Mouse (Mus musculus) neural tube, embryonic 11.5 days (tissue): ENCODE results near the gene Tspan13. TPM values are rescaled to one million over a fixed set of nuclear protein-coding genes. Genes with fewer than 3 reads are reported as not detected.

Experiments used
- ATAC-seq: fragments of 200-750 bp; cut with Nextera tagmentation; 2 replicates; pipeline ENCODE4 v1.8.0; 2017; ENCODE audit warnings: moderate number of reproducible peaks, mild to moderate bottlenecking, moderate TSS enrichment, moderate library complexity; ENCODE audit not compliant: insufficient read depth, low FRiP score, low TSS enrichment
- DNase-seq: peaks from one replicate; pipeline ENCODE4 v3.0.0-alpha.2; 2015; ENCODE audit warnings: low spot score
- H3K27ac ChIP-seq: fragments of 300-500 bp; sonication (generic); 2 replicates; pipeline ENCODE4 v1.5.1; 2014; ENCODE audit warnings: low read depth, mild to moderate bottlenecking, low read length
- H3K27me3 ChIP-seq: fragments of 300-500 bp; sonication (generic); 2 replicates; pipeline ENCODE4 v1.6.1; 2014; ENCODE audit warnings: mild to moderate bottlenecking, low read length, mixed read lengths; ENCODE audit not compliant: control insufficient read depth, insufficient read depth
- H3K36me3 ChIP-seq: fragments of 300-500 bp; sonication (generic); 2 replicates; pipeline ENCODE4 v1.6.1; 2014; ENCODE audit warnings: mild to moderate bottlenecking, low read length, moderate library complexity, mixed read lengths; ENCODE audit not compliant: control insufficient read depth, insufficient read depth
- H3K4me1 ChIP-seq: fragments of 300-500 bp; sonication (generic); 2 replicates; pipeline ENCODE4 v1.6.1; 2014; ENCODE audit warnings: low read length, mixed read lengths; ENCODE audit not compliant: control insufficient read depth, insufficient read depth
- H3K4me2 ChIP-seq: fragments of 300-500 bp; sonication (generic); 2 replicates; pipeline ENCODE4 v1.6.1; 2014; ENCODE audit warnings: low read depth, mild to moderate bottlenecking, moderate library complexity
- H3K4me3 ChIP-seq: fragments of 300-500 bp; sonication (generic); 2 replicates; pipeline ENCODE4 v1.5.1; 2014; ENCODE audit warnings: low read depth, low read length
- H3K9ac ChIP-seq: fragments of 300-500 bp; sonication (generic); 2 replicates; pipeline ENCODE4 v1.6.1; 2014; ENCODE audit warnings: mild to moderate bottlenecking, low read length
- H3K9me3 ChIP-seq: fragments of 300-500 bp; sonication (generic); 2 replicates; pipeline ENCODE4 v1.6.1; 2016; ENCODE audit warnings: low read length; ENCODE audit not compliant: control insufficient read depth
- WGBS: fragments of 180-500 bp; shearing (Covaris S2); extraction: QIAGEN DNeasy Blood & Tissue Kit; methylation state at CpG from one replicate; pipeline ENCODE4 v1.1.7; 2014; 5-methylcytosine and 5-hydroxymethylcytosine counted together
- polyA plus RNA-seq: library from polyadenylated mRNA; unstranded; fragments of >200 nt; fragmentation: Nextera tagmentation; extraction: Ambion mirVana; gene quantifications from 2 replicates; pipeline ENCODE4 v1.2.1, GENCODE M21; 2014

Tspan13 gene
- 158 and 168 TPM in 2 replicates for polyA plus RNA-seq

DNA sequence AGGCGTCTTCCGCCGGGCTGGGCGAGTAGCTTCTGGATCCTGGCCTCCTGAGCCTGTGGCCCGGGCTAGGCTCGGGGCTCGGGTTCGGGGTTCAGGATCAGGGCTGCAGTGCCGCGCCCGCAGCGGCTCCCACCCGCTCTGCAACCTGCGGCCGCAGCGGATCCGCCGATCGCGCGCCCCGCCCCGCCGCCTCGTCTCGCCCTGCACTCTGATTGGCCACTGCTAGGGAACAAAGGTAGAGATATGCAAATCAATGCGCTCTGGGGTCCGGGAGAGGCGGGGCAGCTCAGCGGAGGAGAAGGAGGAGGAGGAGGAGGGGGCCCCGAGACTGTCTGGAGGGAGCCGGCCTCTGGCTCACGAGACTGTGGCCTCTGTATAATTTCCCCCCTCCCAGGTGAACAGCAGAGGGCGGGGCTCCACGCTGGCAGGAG is at the start of gene Tspan13:
Tspan13 (minus strand) TSS at position 153 of the 431 bp plus-strand sequence.
- peak; percentile 92 for DNase-seq
- H3K4me1 ChIP-seq: 0 out of 2 replicates have a peak, but pooled peaks cover 3% of the 10 kb centered on the region
- 0% methylated on average over 34 of the region's 35 CpGs for WGBS
- no peaks in the 10 kb centered on the region for H3K9me3 ChIP-seq
- peak within 1 kb of the TSS; percentile 86 for H3K4me3 ChIP-seq
- no peaks in the 10 kb centered on the region for H3K36me3 ChIP-seq
- no peaks in the 10 kb centered on the region for H3K27me3 ChIP-seq
- ATAC-seq: peak; percentile 98
- H3K27ac ChIP-seq: peak within 1 kb of the TSS; percentile 75
- peak within 1 kb of the TSS; percentile 49 for H3K4me2 ChIP-seq
- H3K9ac ChIP-seq: peak within 1 kb of the TSS; percentile 93

- H3K9ac ChIP-seq: no peak overlapping the region
- H3K27ac ChIP-seq: no peak overlapping the region
- H3K4me3 ChIP-seq: no peak overlapping the region
- no peaks in the 10 kb centered on the region for H3K4me1 ChIP-seq
- DNase-seq: no peak
- no peak overlapping the region for H3K4me2 ChIP-seq
- WGBS: 95% methylated on average over 10 of the region's 10 CpGs
- H3K36me3 ChIP-seq: no peaks in the 10 kb centered on the region
- H3K27me3 ChIP-seq: no peaks in the 10 kb centered on the region
- no peak for ATAC-seq
- H3K9me3 ChIP-seq: no peaks in the 10 kb centered on the region
Measured at GRCm38 (mm10) chr12:36091964-36092363, 49.7 kb upstream of the Tspan13 start.

DNA sequence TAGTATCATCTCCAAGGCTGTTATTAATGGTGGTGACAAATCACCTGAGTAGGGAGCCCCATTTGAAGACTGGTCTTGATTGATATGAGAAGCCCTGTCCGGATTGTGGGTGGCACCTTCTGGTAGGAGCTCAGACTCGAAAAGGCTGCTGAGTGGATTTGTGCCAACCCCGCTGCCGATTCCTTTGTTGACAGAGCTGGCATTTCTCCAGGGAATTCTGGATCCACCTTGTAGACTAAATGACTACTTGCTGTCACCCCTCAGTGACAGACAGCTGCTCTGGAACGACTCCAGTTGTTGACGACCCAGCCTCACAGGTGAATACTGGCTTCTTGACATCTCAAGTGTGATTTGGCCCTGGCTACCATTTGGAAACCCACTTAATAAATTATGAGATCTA is 46.9 kb upstream of the Tspan13 start:
- no peak for ATAC-seq

GRCm38 (mm10) chr12:36088804-36089203 is 46.5 kb upstream of the Tspan13 start:
- no peaks in the 10 kb centered on the region for H3K27me3 ChIP-seq
- DNase-seq (no peak), ATAC-seq (no peak)
- no peak overlapping the region for H3K27ac ChIP-seq
- no peaks in the 10 kb centered on the region for H3K9me3 ChIP-seq
- H3K9ac ChIP-seq: no peak overlapping the region
- H3K36me3 ChIP-seq: no peaks in the 10 kb centered on the region
- no peak overlapping the region for H3K4me3 ChIP-seq
- 89% methylated on average over 1 of the region's 1 CpGs for WGBS
- no peak overlapping the region for H3K4me2 ChIP-seq
- H3K4me1 ChIP-seq: no peaks in the 10 kb centered on the region

More for the DNA sequence above, 46.9 kb upstream of the Tspan13 start:
- no peaks in the 10 kb centered on the region for H3K27me3 ChIP-seq
- no peak overlapping the region for H3K4me3 ChIP-seq
- no peaks in the 10 kb centered on the region for H3K36me3 ChIP-seq
- no peak overlapping the region for H3K27ac ChIP-seq
- no peak for DNase-seq
- no peaks in the 10 kb centered on the region for H3K9me3 ChIP-seq
- no peak overlapping the region for H3K4me2 ChIP-seq
- H3K4me1 ChIP-seq: no peaks in the 10 kb centered on the region
- no peak overlapping the region for H3K9ac ChIP-seq
- 88% methylated on average over 6 of the region's 6 CpGs for WGBS

DNA sequence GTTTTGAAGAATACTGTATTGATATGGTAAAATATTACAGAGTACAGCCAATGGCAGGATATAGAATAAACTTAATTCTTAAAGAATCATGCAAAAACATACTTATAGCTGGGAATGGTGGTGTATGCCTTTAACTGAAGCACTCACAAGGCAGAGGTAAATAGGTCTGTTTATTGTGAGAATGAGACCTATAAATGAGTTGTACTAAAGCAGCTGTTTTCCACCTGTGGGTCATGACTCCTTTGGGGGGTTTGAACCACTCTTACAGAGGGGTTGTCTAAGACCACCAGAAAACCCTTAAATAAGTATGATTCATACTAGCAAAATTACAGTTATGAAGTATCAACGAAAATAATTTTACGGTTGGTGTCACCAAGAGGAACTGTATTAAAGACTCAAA is 43.1 kb upstream of the Tspan13 start:
- Histone ChIP-seq H3K27ac (no peak overlapping the region), H3K4me2 (no peak overlapping the region), H3K9ac (no peak overlapping the region), H3K27me3 (no peaks in the 10 kb centered on the region), H3K4me3 (no peak overlapping the region), H3K4me1 (no peaks in the 10 kb centered on the region), H3K9me3 (no peaks in the 10 kb centered on the region), H3K36me3 (no peaks in the 10 kb centered on the region)
- ATAC-seq: no peak
- 94% methylated on average over 2 of the region's 2 CpGs for WGBS
- DNase-seq: no peak

DNA sequence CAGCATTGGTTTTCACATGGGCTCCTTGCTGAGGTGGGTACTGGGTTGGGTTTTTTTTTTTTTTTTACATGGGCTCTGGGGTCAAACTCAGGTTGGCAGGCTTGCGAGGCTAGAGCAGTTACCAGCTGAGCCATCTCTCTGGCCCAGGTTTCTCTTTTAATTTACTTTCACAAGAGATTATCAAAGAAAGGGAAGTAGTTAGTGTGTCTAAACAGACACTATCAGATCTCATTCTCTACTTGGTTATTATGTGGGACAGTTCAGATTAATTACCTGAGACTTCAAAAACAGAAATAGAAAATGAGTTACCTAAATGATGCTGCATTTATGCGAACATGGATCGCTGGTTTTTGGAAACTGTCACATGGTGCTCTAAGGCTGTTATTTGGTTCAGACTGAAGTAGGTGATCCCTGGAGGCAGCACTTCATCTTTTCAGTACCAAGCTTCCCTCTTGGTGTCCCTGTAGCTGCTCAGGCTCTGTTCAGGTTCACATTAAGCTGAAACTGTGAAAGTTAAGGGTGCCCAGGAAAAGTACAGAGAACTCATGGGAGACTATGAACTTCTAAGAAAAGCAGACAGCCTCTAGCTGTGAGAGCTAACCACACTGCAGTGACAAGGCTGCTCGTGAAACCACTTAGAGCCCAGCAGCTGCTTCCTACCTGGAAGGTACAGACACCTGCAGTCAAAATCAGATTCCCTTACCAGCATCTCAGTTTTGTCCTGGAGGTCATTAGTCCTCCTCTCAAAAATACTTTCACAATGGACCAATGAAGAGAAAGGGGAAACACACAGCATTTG is 36.0 kb upstream of the Tspan13 start:
- WGBS: 85% methylated on average over 4 of the region's 4 CpGs
- no peak overlapping the region for H3K4me2 ChIP-seq
- no peak overlapping the region for H3K27ac ChIP-seq
- H3K36me3 ChIP-seq: no peaks in the 10 kb centered on the region
- H3K4me3 ChIP-seq: no peak overlapping the region
- no peak for DNase-seq
- no peaks in the 10 kb centered on the region for H3K27me3 ChIP-seq
- no peak overlapping the region for H3K9ac ChIP-seq
- no peaks in the 10 kb centered on the region for H3K4me1 ChIP-seq
- no peaks in the 10 kb centered on the region for H3K9me3 ChIP-seq
- no peak for ATAC-seq

DNA sequence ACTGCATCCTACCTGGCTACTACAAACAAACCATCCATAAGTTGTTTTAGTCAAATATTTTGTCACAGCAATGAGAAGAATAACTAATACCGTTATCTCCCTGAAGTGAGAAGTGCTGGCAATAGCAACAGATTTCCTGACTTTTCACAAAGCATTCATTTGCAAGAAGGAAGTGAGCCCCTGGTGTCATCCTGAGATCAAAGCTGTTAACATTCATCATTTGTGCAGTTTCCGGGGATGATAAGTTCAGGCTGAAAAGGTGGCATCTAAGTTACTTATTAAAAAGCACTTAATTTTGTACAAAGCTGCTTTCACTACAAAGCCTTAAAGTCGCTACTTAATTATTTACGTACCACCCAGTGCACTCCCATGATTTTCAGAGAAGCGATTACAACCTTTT is 30.6 kb upstream of the Tspan13 start:
- Histone ChIP-seq H3K4me1 (no peaks in the 10 kb centered on the region), H3K4me2 (no peak overlapping the region), H3K36me3 (no peaks in the 10 kb centered on the region), H3K4me3 (no peak overlapping the region), H3K9me3 (no peaks in the 10 kb centered on the region), H3K9ac (no peak overlapping the region), H3K27me3 (no peaks in the 10 kb centered on the region), H3K27ac (no peak overlapping the region)
- WGBS: 21% methylated on average over 5 of the region's 5 CpGs
- DNase-seq: no peak
- ATAC-seq: no peak

GRCm38 (mm10) chr12:36070231-36070630 is 27.9 kb upstream of the Tspan13 start:
- DNase-seq (no peak), ATAC-seq (no peak)
- Histone ChIP-seq H3K4me3 (no peak overlapping the region), H3K36me3 (no peaks in the 10 kb centered on the region), H3K27me3 (no peaks in the 10 kb centered on the region), H3K9me3 (no peaks in the 10 kb centered on the region), H3K4me1 (no peaks in the 10 kb centered on the region), H3K4me2 (no peak overlapping the region), H3K9ac (no peak overlapping the region), H3K27ac (no peak overlapping the region)
- 88% methylated on average over 4 of the region's 4 CpGs for WGBS

DNA sequence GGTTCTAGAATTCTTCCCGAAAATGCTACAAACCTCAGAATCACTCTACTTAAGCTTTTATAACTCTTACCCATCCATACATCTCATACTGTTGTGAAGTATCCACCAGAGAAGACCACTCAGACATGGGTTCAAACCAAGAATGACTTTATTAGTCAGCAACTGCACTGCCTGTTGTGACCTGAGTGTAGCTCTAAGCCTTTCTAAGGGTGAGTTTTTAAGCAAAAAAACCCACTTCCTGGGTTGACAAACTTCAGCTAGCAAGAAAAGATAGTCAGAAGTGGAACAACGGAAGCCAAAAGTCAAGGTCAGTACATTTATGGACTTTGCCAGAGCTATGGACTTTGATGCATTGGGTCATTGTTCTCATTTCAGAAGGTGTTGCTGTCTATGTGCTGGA is 25.2 kb upstream of the Tspan13 start:
- no peak overlapping the region for H3K27ac ChIP-seq
- DNase-seq: no peak
- no peaks in the 10 kb centered on the region for H3K9me3 ChIP-seq
- no peak overlapping the region for H3K9ac ChIP-seq
- no peak overlapping the region for H3K4me2 ChIP-seq
- WGBS: 93% methylated on average over 2 of the region's 2 CpGs
- no peak overlapping the region for H3K4me3 ChIP-seq
- H3K27me3 ChIP-seq: no peaks in the 10 kb centered on the region
- H3K4me1 ChIP-seq: no peaks in the 10 kb centered on the region
- no peak for ATAC-seq
- H3K36me3 ChIP-seq: no peaks in the 10 kb centered on the region
